10 mouse cellular contexts compared by ENCODE assay signal in the genomic region with DNA sequence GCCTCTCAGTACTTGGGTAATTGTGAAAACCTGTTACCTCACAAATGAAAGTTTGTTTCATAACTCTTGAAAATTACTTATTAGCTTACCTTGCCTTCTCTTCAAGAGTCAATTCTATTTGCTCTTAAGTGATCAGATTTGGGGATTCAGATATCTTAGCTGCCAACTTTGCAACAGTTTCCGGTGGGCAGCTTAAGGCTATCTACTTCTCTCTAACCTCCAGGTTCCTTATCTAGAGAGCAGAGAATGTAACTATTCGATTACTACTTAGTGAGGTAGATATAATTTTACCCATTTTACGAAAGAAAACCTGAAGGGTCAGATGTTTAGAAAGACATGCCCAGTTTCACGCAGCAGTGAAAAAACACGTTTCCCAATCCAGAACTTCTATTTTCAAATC. TPM values are rescaled to one million over a fixed set of nuclear protein-coding genes. Genes with fewer than 3 reads are reported as not detected.
DNase-seq lines count a peak whose midpoint lies in the region; ATAC-seq and TF ChIP-seq lines count a peak whose summit lies in the region.
"Had no signal": no experiment of that assay in that cellular context is flagged by ENCODE, and none has a peak within 500 bp of the region (broad histone marks: within the 10 kb centered on the region; RNA-seq: fewer than 3 reads in every experiment).

No protein-coding gene starts in this region.

- peaks cover 19% of the 10 kb centered on the region for H3K36me3 ChIP-seq in embryonic facial prominence, embryonic 10.5 days (replicated peaks)
- H3K36me3 ChIP-seq in intestine, embryonic 14.5 days (ENCODE audit: control insufficient read depth, insufficient read depth, low read length): peaks cover 16% of the 10 kb centered on the region
- peaks cover 7% of the 10 kb centered on the region for H3K36me3 ChIP-seq in myocyte (ENCODE audit: control insufficient read depth, insufficient read depth)

- H3K4me3 ChIP-seq in layer of hippocampus, adult 2 months: peak overlapping the region; percentile 91
- peak overlapping the region; percentile 84 for H3K4me3 ChIP-seq in embryonic facial prominence, embryonic 10.5 days
- peak overlapping the region; percentile 78 for H3K4me3 ChIP-seq in intestine, embryonic 14.5 days (ENCODE audit: low read depth, low read length)
- peak overlapping the region; percentile 82 for H3K4me3 ChIP-seq in myocyte

- no peak for ATAC-seq in intestine, embryonic 14.5 days (replicated peaks; ENCODE audit: low FRiP score, low TSS enrichment, low read depth)

- TF ChIP-seq CTCF in layer of hippocampus, adult 2 months (conservative IDR thresholded peaks at IDR 0.05): no peak

- H3K4me1 ChIP-seq in embryonic facial prominence, embryonic 10.5 days: peaks cover 12% of the 10 kb centered on the region
- H3K4me1 ChIP-seq in intestine, embryonic 14.5 days (replicated peaks; ENCODE audit: control insufficient read depth, insufficient read depth, low read length): peaks cover 10% of the 10 kb centered on the region

- no peaks in the 10 kb centered on the region for H3K27me3 ChIP-seq in embryonic facial prominence, embryonic 10.5 days (replicated peaks; ENCODE audit: low read depth, poor library complexity, severe bottlenecking)
- no peaks in the 10 kb centered on the region for H3K27me3 ChIP-seq in intestine, embryonic 14.5 days (replicated peaks; ENCODE audit: control insufficient read depth, insufficient read depth, low read length)
- H3K27me3 ChIP-seq in myocyte (ENCODE audit: control insufficient read depth, insufficient read depth, insufficient read length): no peaks in the 10 kb centered on the region

- peak overlapping the region; percentile 76 for H3ac ChIP-seq in myocyte (ENCODE audit: control insufficient read depth, insufficient read length)

- no peak for DNase-seq in layer of hippocampus, adult 2 months (ENCODE audit: low spot score in 2 of 2)
- DNase-seq in layer of hippocampus, adult 9-10 months (ENCODE audit: low spot score): no peak
- no peak for DNase-seq in embryonic facial prominence, embryonic 10.5 days (ENCODE audit: low spot score)
- DNase-seq in intestine, embryonic 14.5 days (ENCODE audit: low spot score): no peak
- DNase-seq in thymus, postnatal 10 days (ENCODE audit: low spot score in 2 of 2): no peak
- DNase-seq in gastrocnemius, adult 8-10 months (ENCODE audit: low spot score in 2 of 2): no peak
- DNase-seq in left cerebral cortex, adult 9 months (ENCODE audit: low spot score in 2 of 2): no peak
- DNase-seq: gastrocnemius, postnatal 25 days had no signal

- peak overlapping the region; percentile 79; the same call in 1 of the 2 replicates for H3K9ac ChIP-seq in intestine, embryonic 14.5 days (ENCODE audit: low read length)

- H3K27ac ChIP-seq in layer of hippocampus, adult 2 months: peak overlapping the region; percentile 99; the same call in 1 of the 2 replicates
- H3K27ac ChIP-seq in embryonic facial prominence, embryonic 10.5 days (replicated peaks): no peak overlapping the region; the same call in 1 of the 2 replicates
- no peak overlapping the region; the same call in 1 of the 2 replicates for H3K27ac ChIP-seq in intestine, embryonic 14.5 days (ENCODE audit: low read depth)

- H3K9me3 ChIP-seq in embryonic facial prominence, embryonic 10.5 days: no peaks in the 10 kb centered on the region
- no peaks in the 10 kb centered on the region for H3K9me3 ChIP-seq in intestine, embryonic 14.5 days (ENCODE audit: control insufficient read depth, low read length)

- 93% methylated on average over 5 of the region's 5 CpGs for WGBS in embryonic facial prominence, embryonic 10.5 days
- 93% methylated on average over 5 of the region's 5 CpGs for WGBS in intestine, embryonic 14.5 days

- no peak for TF ChIP-seq POLR2A in myocyte (IDR thresholded peaks at IDR 0.05; ENCODE audit: insufficient read length, low read depth)

- H3K79me2 ChIP-seq in myocyte (ENCODE audit: control insufficient read depth, insufficient read depth): peaks cover 35% of the 10 kb centered on the region

- peak overlapping the region; percentile 62 for H3K4me2 ChIP-seq in intestine, embryonic 14.5 days (ENCODE audit: low read length)
- H3K4me2 ChIP-seq in myocyte (ENCODE audit: low read depth): peak overlapping the region; percentile 94

TF ChIP-seq in myocyte, 11 proteins besides CTCF, POLR2A, EP300 and RAD21:
- TF ChIP-seq REST (IDR thresholded peaks at IDR 0.05; ENCODE audit: insufficient read depth, insufficient read length): no peak
- TF ChIP-seq CEBPB (IDR thresholded peaks at IDR 0.05; ENCODE audit: insufficient read depth, poor library complexity, severe bottlenecking): no peak
- TF ChIP-seq TCF12 (IDR thresholded peaks at IDR 0.05; ENCODE audit: insufficient read depth, poor library complexity, severe bottlenecking): no peak

RNA-seq across cellular contexts. Expression of a gene that starts 1.2 kb away (rescaled TPM):
- total RNA-seq in layer of hippocampus, adult 2 months (2021): 10 to 100 TPM; 19.7 to 21.1 TPM
- polyA plus RNA-seq in embryonic facial prominence, embryonic 10.5 days (2016; fragmentation: Nextera tagmentation; extraction: Ambion mirVana): 23.4 and 23.6 TPM in 2 replicates
- 23.2 and 25.4 TPM in 2 replicates for polyA plus RNA-seq in intestine, embryonic 14.5 days (2014; fragmentation: Nextera tagmentation; extraction: Ambion mirVana)
- polyA plus RNA-seq in myocyte (2012; fragmentation: generic; extraction: Trizol): 13.9 TPM
- 10 to 100 TPM; 23.0 to 29.3 (median 24.5) TPM for total RNA-seq in gastrocnemius, adult 8-10 months (2022)

RNA-seq across cellular contexts. Expression of a gene that starts 24.7 kb away (rescaled TPM):
- not detected for total RNA-seq in layer of hippocampus, adult 2 months (2021)
- polyA plus RNA-seq in embryonic facial prominence, embryonic 10.5 days (2016; fragmentation: Nextera tagmentation; extraction: Ambion mirVana): not detected in 2 replicates
- 0.07 and 0.12 TPM in 2 replicates for polyA plus RNA-seq in intestine, embryonic 14.5 days (2014; fragmentation: Nextera tagmentation; extraction: Ambion mirVana)
- not detected for polyA plus RNA-seq in myocyte (2012; fragmentation: generic; extraction: Trizol)
- total RNA-seq in gastrocnemius, adult 8-10 months (2022): not detected
- total RNA-seq: gastrocnemius, postnatal 25 days had no signal
- polyA plus RNA-seq: activated CD4-positive, CD25-positive, alpha-beta regulatory T cell, adult 4 months had no signal

RNA-seq across cellular contexts. Expression of a gene that starts 36.1 kb away (rescaled TPM):
- total RNA-seq in layer of hippocampus, adult 2 months (2021): not detected
- not detected in 2 replicates for polyA plus RNA-seq in embryonic facial prominence, embryonic 10.5 days (2016; fragmentation: Nextera tagmentation; extraction: Ambion mirVana)
- not detected in 2 replicates for polyA plus RNA-seq in intestine, embryonic 14.5 days (2014; fragmentation: Nextera tagmentation; extraction: Ambion mirVana)
- polyA plus RNA-seq in myocyte (2012; fragmentation: generic; extraction: Trizol): not detected
- not detected for total RNA-seq in gastrocnemius, adult 8-10 months (2022)
- total RNA-seq: gastrocnemius, postnatal 25 days had no signal
- polyA plus RNA-seq: activated CD4-positive, CD25-positive, alpha-beta regulatory T cell, adult 4 months had no signal

RNA-seq across cellular contexts. Expression of a gene that starts 50.2 kb away (rescaled TPM):
- total RNA-seq in layer of hippocampus, adult 2 months (2021): not detected
- not detected in 2 replicates for polyA plus RNA-seq in embryonic facial prominence, embryonic 10.5 days (2016; fragmentation: Nextera tagmentation; extraction: Ambion mirVana)
- not detected in 2 replicates for polyA plus RNA-seq in intestine, embryonic 14.5 days (2014; fragmentation: Nextera tagmentation; extraction: Ambion mirVana)
- not detected for polyA plus RNA-seq in myocyte (2012; fragmentation: generic; extraction: Trizol)
- total RNA-seq in gastrocnemius, adult 8-10 months (2022): not detected
- total RNA-seq: gastrocnemius, postnatal 25 days had no signal
- polyA plus RNA-seq: activated CD4-positive, CD25-positive, alpha-beta regulatory T cell, adult 4 months had no signal

RNA-seq across cellular contexts. Expression of a gene that starts 54.7 kb away (rescaled TPM):
- total RNA-seq in layer of hippocampus, adult 2 months (2021): 10 to 100 TPM; 50.3 to 50.9 TPM
- 2.8 and 3.5 TPM in 2 replicates for polyA plus RNA-seq in embryonic facial prominence, embryonic 10.5 days (2016; fragmentation: Nextera tagmentation; extraction: Ambion mirVana)
- 8.8 and 9.0 TPM in 2 replicates for polyA plus RNA-seq in intestine, embryonic 14.5 days (2014; fragmentation: Nextera tagmentation; extraction: Ambion mirVana)
- polyA plus RNA-seq in myocyte (2012; fragmentation: generic; extraction: Trizol): 23.1 TPM
- 10 to 100 TPM; 56.3 to 63.9 (median 59.4) TPM for total RNA-seq in gastrocnemius, adult 8-10 months (2022)
